Mouse (Mus musculus) Patski (cell line): ENCODE data around the gene Zg16. TPM values are rescaled to one million over a fixed set of nuclear protein-coding genes. Genes with fewer than 3 reads are reported as not detected.
A peak's percentile ranks its signal among the peaks of the same experiment; 100 is the strongest.

ENCODE experiments used
- ATAC-seq: fragments of 100-300 bp; one replicate; pipeline ENCODE4 v1.8.0; 2021
- CTCF ChIA-PET: fragments of 350-600 bp; sonication (Branson Sonifier 250); formaldehyde crosslinking; loops from one replicate; lab custom pipeline; 2022; ENCODE audit warnings: inconsistent platforms; lab: Charles Lee
- POLR2A ChIA-PET: fragments of 350-600 bp; sonication (Branson Sonifier 250); formaldehyde crosslinking; loops from one replicate; lab custom pipeline; 2022; ENCODE audit warnings: antibody characterized with exemption, inconsistent platforms; lab: Charles Lee
- DNase-seq: peaks from one replicate; pipeline ENCODE4 v3.0.0-alpha.2; 2011; ENCODE audit warnings: low read depth, low spot score
- H3K27me3 ChIP-seq: fragments of 371-371 bp; one replicate; pipeline ENCODE4 v1.5.1; 2021
- CTCF ChIP-seq: fragments of 100-300 bp; IDR thresholded peaks from one replicate; pipeline ENCODE4 v1.5.1; 2021
- in situ Hi-C: fragments of 300-500 bp; cut with MboI; formaldehyde crosslinking; loops from 3 replicates; pipeline ENCODE4 v1.11.1; 2018; ENCODE audit warnings: low pct_unique_long_range_greater_than_20kb, mixed read lengths
- polyA plus RNA-seq: library from polyadenylated mRNA; unstranded; gene quantifications from one replicate; pipeline ENCODE4 v1.2.3, GENCODE M21; 2021

Gene Zg16
- polyA plus RNA-seq, 1 experiment from 2014 or later: not detected

DNA sequence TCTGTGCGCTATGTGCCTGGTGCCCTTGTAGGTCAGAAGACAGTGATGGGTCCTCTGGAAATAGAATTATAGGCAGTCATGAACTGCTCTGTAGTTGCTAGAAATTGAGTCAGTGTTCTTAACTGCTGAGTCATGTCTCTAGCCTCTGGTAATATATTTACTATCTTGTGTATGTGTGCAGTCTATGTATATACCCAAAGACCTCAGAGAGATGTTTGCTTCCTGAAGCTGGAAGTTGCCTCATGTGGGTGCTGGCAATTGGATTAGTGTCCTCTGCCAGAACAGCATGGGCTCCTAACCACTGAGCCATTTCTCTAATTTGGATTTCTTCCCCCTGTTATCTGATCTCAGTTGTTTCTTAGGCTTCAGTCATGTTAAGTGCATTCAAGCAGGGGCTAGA, 57.0 kb downstream of the Zg16 start:
- POLR2A ChIA-PET: interaction anchor here (0.8 kb wide), 1 partner anchor 12 kb away, joined by 3 read pairs; the partner anchor contains the start of gene Kif22
- in situ Hi-C loops: no loop called here
- CTCF ChIA-PET: interaction anchor here (0.8 to 2.1 kb wide), 2 partner anchors 12 to 38 kb away, joined by 3 to 4 read pairs; partner anchors contain the start of gene Kif22
- no peak for TF ChIP-seq CTCF
- no peak for DNase-seq
- no peaks in the 10 kb centered on the region for H3K27me3 ChIP-seq
- no peak for ATAC-seq

DNA sequence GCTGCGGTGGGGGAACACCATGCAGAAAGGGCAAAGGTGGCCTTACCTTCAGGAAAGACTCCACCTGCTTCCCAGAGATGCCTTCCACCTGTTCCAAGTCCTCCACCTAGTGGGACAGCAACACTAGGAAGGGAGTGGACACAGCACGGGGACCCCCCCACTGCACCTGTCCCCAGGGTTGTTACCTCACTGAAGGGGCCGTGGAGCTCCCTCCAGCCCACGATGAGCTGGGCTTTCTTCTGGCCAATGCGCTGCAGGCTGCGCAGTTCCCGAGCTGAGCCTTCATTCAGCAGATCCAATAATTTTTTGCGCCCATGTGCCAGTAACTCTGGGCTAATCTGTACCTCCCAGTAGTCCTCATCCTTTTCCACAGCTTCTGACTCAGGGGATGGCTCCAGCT, 59.2 kb downstream of the Zg16 start:
- ChIA-PET POLR2A (interaction anchor here (0.7 to 5.6 kb wide), 5 partner anchors 11 to 62 kb away, joined by 3 to 31 read pairs (median 5); partner anchors contain the start of genes Kif22, Pagr1a and Pagr1b), CTCF (interaction anchor here (1.0 to 1.8 kb wide), 3 partner anchors 43 to 83 kb away, joined by 3 to 4 read pairs (median 3); no protein-coding TSS in a partner anchor)
- in situ Hi-C loops: no loop called here
- DNase-seq: no peak
- no peaks in the 10 kb centered on the region for H3K27me3 ChIP-seq
- ATAC-seq: no peak
- TF ChIP-seq CTCF: no peak

- peak; percentile 87 for DNase-seq
- CTCF ChIA-PET: interaction anchor here (1.0 to 1.8 kb wide), 2 partner anchors 44 to 77 kb away, joined by 3 to 4 read pairs; no protein-coding TSS in a partner anchor
- POLR2A ChIA-PET: interaction anchor here (0.7 to 5.6 kb wide), 4 partner anchors 10 to 44 kb away, joined by 3 to 31 read pairs (median 5); partner anchors contain the start of genes Kif22, Pagr1a and Pagr1b
- TF ChIP-seq CTCF: no peak
- in situ Hi-C loops: no loop called here
- peak; percentile 44 for ATAC-seq
- H3K27me3 ChIP-seq: no peaks in the 10 kb centered on the region
Observed at GRCm38 (mm10) chr7:127026984-127027726, 60.0 kb downstream of the Zg16 start, which contains the start of gene Maz. TSS of gene Maz (minus strand) at chr7:127027037.

- no peaks in the 10 kb centered on the region for H3K27me3 ChIP-seq
- ChIA-PET POLR2A (interaction anchor here (5.6 kb wide), 1 partner anchor 10 kb away, joined by 31 read pairs; the partner anchor contains the start of genes Pagr1a and Pagr1b), CTCF (interaction anchor here (3.3 kb wide), 1 partner anchor 11 kb away, joined by 21 read pairs; the partner anchor contains the start of genes Mvp, Pagr1a and Pagr1b)
- in situ Hi-C loops: no loop called here
- TF ChIP-seq CTCF: no peak
- DNase-seq: no peak
- peak; percentile 1 for ATAC-seq
Observed at GRCm38 (mm10) chr7:127026616-127026983, 60.5 kb downstream of the Zg16 start.

GRCm38 (mm10) chr7:127026161-127026600, 60.9 kb downstream of the Zg16 start:
- DNase-seq (no peak), ATAC-seq (peak; percentile 26)
- no peaks in the 10 kb centered on the region for H3K27me3 ChIP-seq
- in situ Hi-C loops: no loop called here
- no peak for TF ChIP-seq CTCF
- POLR2A ChIA-PET: interaction anchor here (1.6 to 5.6 kb wide), 2 partner anchors 10 to 77 kb away, joined by 9 to 31 read pairs; partner anchors contain the start of genes Pagr1a and Pagr1b
- CTCF ChIA-PET: interaction anchor here (3.3 kb wide), 1 partner anchor 11 kb away, joined by 21 read pairs; the partner anchor contains the start of genes Mvp, Pagr1a and Pagr1b

DNA sequence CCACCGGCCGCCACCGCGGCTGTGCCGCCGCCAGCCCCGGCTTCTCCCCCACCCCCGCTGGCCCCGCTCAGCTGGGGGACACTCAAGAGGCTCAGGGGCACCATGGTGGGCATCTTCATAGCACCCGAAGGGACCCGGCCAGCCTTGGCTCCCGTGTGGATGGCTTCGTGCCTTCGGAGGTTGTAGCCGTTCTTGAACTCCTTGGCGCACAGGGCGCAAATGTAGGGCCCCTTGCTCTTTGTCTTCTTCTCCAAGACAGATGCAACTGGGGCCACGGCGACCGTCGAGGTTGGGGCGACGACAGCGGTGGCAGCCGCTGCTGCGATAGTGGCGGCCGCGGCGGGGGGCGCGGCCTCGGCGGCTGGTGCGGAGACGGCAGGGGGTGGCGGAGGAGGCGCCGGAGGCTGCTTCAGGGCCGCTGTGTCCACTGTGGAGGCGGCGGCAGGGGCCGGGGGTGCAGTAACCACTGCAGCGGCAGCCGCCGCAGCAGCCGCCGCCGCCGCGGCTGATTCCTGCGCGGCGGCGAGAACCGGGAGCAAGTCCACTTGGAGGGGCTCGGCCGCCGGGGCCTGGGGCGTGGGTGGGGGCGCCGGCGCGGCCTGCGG, 61.5 kb downstream of the Zg16 start:
- no peaks in the 10 kb centered on the region for H3K27me3 ChIP-seq
- in situ Hi-C loops: no loop called here
- DNase-seq (no peak), ATAC-seq (no peak)
- ChIA-PET POLR2A (interaction anchor here (1.6 to 5.6 kb wide), 2 partner anchors 9 to 77 kb away, joined by 9 to 31 read pairs; partner anchors contain the start of genes Pagr1a and Pagr1b), CTCF (interaction anchor here (0.8 to 3.3 kb wide), 2 partner anchors 10 to 76 kb away, joined by 3 to 21 read pairs; partner anchors contain the start of genes Mvp, Pagr1a and Pagr1b)
- no peak for TF ChIP-seq CTCF

GRCm38 (mm10) chr7:127024755-127025555, 62.2 kb downstream of the Zg16 start:
- TF ChIP-seq CTCF: no peak
- H3K27me3 ChIP-seq: no peaks in the 10 kb centered on the region
- ChIA-PET POLR2A (interaction anchor here (0.6 to 5.6 kb wide), 5 partner anchors 8 to 78 kb away, joined by 4 to 31 read pairs (median 5); partner anchors contain the start of genes Mvp, Pagr1a and Pagr1b), CTCF (interaction anchor here (0.8 to 3.3 kb wide), 4 partner anchors 10 to 86 kb away, joined by 3 to 21 read pairs (median 4); partner anchors contain the start of genes Mvp, Pagr1a and Pagr1b)
- peak; percentile 23 for ATAC-seq
- in situ Hi-C loops: no loop called here
- DNase-seq: no peak

DNA sequence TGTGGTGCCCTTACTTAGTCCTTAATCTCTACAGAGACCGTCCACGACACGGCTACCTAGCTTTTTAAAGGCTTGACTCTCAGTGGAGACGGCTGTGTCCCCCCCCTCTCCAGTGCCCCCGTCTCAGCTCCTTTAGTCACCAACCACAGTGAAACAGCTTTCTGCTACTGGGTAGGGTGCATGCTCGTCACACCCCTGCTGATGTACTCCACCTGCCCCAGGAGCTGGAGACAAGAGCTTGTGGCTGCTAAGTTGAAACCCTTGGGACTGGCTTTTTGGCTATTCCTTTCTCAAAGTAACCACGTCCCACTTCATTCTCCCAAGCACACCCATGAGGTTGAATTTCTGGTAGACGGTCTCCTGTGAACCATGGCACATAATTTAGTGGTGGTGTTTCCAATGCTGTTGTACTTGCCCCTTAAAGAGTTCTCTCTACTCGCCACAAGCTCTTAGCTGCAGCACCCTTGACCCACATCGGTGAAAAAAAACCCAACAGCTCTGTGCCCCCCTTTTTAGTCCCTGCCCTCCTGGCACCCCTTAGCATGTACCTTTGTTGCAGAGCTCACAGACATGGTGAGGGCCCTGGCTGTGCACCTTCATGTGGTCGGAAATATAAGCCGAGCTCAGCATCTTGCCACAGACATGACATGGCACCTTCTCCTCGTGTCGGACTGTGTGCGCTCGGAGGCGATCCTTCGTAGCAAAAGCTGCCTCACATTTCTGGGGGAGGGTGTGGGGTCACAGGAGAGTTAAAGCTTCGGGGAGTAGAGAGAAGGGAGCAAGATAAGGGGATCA, 63.0 kb downstream of the Zg16 start:
- POLR2A ChIA-PET: interaction anchor here (0.6 to 5.6 kb wide), 8 partner anchors 7 to 609 kb away, joined by 3 to 31 read pairs (median 4); partner anchors contain the start of genes Mvp, Pagr1a and Pagr1b
- ATAC-seq (no peak), DNase-seq (no peak)
- CTCF ChIA-PET: interaction anchor here (1.0 to 3.3 kb wide), 3 partner anchors 9 to 87 kb away, joined by 3 to 21 read pairs (median 4); partner anchors contain the start of genes Mvp, Pagr1a and Pagr1b
- TF ChIP-seq CTCF: no peak
- no peaks in the 10 kb centered on the region for H3K27me3 ChIP-seq
- in situ Hi-C loops: no loop called here
